Mouse (Mus musculus) cerebellum, postnatal 10 days (tissue): ENCODE measurements at regions not wholly inside any gene's neighbourhood (a gene's known extent, or its start where the extent isn't known, plus 50 kb on each side); places are given as distances from the start of the nearest gene placed in this dataset.
"Not testable (repeated sequence)": the region's sequence is repeated elsewhere in the genome, so short reads cannot be mapped to it uniquely, and the experiment has no call there.

Experiments
- DNase-seq, 2 experiments: peaks; one replicate each; pipeline ENCODE4 v3.0.0; 2021; ENCODE audit warnings: mixed read lengths in 2 of 2

DNA sequence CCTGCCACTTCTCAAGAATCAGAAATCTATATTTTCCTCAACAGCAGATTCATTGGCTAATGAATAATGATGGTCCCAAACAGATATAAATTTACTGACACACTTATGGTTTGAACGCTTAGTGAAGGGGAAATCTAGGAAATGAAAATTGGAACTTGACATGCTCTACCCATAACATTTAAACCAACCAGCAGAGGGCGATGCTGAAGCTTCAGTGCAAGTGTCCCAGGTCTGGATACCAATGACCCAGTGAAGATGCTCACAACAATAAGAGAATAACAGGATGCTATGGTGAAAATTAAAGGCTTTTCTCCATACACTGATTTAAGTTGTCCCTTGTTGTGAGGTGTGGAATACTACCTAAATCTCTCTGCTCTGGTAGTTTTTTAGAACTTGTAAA lies 236.0 kb upstream of the Rorb start:
- peak; percentile 48 to 65 for DNase-seq

DNA sequence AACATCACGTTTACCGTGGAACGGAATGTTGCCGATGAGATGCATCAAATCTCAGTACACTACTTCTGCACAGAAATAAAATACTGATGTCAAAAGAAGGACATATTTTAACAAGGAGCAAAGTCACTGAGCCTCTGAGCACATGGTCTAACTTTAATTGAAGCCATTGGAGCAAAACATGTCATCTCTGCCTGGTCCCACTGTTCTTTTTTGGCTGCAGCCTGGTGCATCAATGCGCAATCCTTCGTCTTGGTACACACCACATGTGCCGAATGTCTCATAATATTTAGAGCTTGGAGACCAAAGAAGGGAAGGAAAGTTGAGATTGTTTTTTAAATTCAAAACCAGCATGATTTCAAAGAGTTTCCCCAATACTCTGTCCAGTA lies 233.4 kb upstream of the Rorb start:
- no peak for DNase-seq

DNA sequence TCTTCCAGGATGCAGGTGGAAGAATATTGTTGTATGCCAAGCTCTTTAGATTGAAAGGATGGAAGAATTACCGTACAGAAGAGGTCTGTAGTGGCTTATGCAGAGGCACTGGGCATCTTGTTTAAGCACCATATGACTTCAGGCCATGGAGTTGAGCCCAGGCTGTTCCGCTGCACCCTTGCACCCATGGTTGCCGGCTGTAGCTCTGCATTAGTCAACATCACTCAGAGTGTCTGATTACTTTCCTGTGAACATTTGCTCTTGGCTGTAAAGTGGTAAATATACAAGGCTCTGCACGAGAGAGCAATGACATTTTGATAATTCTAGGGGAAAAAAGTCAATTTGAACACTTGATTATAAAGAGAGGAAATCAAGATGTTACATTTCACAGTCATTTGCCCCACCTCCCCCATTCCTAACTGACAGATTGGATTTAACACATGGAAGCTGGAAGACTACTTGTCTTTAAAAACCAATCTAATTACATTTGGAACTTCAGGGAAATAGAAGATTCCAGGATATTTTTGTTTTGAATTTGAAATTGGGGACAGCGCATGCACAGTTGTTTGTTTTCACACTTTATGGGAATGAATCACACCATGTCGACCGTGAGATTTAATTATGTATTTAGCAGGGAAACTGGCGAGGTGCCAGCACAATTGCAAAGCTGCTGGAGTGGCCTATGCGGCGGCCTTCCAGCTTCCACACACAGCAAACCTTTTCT lies 232.9 kb upstream of the Rorb start:
- peak; percentile 92 to 94 for DNase-seq

DNA sequence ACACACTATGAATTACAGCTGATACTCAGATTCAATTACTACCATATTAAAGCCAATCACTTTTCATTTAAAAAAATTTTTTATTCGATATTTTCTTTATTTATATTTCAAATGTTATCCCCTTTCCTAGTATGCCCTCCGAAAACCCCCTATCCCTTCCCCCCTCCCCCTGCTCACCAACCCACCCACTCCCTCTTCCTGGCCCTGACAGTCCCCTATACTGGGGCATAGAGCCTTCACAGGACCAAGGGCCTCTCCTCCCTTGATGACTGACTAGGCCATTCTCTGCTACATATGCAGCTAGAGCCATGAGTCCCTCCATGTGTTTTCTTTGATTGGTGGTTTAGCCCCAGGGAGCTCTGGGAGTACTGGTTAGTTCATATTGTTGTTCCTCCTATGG lies 196.1 kb upstream of the Rorb start:
- not testable (repeated sequence) for DNase-seq

DNA sequence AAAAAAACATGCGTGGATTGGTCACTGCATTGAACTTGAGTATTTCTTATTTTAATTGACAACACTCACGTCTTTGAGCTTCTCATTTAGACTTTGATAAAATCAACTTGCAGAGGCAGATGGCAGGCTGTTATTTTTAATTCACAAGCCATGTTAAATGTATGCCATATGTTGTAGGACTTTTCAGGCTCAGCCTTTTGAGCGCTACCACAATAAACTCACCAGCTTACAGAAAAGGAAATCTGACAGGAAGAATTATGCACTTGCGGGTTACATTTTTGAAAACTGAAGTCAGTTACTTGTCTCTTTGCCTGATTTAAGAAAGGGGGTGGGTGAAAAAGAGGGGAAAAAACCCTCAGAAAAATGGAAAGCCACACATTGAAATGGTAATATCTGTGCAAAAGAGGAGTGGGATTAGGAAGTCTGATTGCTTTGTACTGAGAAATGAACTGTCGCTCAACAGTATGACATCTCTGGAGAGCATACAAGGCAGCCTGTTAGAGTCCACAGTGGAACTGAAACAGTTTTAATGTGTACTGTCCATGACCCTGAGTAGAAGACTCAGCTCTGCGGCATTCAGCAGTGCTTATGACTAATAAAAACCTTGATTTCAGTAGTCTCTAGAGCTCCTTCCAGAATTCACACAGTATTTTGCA lies 195.6 kb upstream of the Rorb start:
- no peak for DNase-seq

DNA sequence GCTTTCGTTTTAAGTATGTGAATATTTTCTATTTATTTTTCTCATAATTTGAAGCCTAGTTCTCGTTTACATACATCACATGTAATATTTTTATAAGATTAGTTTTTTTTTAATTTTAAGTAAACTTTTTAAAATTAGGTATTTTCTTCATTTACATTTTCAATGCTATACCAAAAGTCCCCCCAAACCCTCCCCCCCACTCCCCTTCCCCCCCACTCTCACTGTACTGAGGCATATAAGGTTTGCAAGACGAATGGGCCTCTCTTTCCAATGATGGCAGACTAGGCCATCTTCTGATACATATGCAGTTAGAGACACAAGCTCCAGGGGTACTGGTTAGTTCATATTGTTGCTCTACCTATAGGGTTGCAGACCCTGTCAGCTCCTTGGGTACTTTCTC lies 174.9 kb upstream of the Rorb start:
- DNase-seq = not testable (repeated sequence)

DNA sequence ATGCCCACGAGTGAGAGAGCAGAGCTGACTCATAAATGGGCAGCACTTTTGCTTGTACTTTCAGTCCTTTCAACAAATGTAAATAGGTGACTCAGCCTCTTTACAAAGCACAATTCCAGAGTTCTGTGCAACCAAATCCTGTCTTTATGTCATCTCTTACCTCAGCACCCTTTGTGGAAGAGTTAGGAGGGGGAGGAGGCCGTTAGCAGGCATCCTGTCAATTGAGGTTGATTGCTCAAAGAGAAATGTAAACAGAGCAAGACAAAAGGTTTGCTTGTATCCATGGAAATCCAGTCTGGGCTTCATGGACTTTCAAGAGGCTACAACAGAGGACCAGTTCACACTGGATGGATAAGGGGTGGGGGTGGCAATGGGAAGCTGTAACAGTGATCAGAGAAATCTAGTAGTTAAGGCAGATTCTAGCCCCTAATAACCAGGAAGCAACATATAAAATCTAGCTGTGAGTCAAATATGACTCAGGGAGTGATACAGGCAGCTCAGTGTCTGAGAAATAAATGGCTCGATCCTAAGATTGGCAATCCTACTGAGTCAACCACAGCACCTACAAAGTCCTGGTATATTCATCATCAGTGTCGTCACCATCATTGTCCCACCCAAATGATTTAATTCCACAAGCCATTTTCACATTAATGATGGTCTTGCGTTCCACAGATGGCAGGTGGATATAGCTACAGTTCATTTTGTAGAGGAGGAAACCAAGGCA lies 136.0 kb upstream of the Rorb start:
- DNase-seq = no peak

DNA sequence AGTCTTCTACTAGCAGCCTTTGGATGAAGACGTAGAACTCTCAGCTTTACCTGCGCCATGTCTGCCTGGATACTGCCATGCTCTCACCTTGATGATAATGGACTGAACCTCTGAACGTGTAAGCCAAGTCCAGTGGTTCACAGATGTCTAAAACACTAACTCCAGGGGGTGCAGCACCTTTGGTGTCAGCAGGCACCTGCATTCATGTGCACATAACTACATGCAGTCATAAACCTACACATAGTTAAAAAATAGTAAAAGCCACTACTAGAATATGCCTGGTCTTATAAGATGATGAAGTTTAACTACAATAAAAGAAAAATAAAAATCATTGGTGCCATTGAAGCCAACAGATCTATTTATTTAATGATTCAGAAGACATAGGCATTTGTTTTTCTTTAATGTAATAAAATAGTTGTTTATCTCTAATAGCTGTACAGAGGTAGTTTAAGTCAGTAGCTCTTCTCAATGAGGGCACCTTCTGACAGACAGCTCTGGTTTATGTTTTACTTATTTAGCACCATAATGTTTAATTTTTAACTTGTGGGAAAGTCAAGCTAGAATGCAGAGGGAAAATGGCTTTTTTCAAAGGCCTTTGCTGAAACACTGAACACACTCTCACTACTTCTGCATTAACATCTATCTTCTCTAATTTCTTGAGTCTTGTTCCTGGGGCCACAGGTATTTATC lies 118.5 kb upstream of the Rorb start:
- no peak for DNase-seq

DNA sequence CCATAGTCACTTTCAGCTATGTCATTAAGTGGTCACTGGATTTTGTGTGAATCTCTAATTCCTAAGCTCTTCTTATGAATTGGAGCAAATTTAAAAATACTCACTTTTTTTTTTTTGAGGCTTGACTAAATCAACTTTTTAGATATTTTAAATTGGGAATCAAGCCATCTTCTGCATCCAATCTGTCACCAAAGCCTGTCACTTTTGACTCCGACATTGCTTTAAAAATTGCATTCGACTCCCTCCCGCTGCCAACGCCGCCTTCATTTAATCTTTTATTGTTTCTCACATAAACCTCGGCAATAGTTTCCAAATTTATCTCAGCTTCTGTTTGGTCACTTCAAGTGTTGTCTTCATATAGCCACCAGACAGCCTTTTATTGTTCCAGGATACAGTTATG lies 109.8 kb upstream of the Rorb start:
- DNase-seq = no peak

DNA sequence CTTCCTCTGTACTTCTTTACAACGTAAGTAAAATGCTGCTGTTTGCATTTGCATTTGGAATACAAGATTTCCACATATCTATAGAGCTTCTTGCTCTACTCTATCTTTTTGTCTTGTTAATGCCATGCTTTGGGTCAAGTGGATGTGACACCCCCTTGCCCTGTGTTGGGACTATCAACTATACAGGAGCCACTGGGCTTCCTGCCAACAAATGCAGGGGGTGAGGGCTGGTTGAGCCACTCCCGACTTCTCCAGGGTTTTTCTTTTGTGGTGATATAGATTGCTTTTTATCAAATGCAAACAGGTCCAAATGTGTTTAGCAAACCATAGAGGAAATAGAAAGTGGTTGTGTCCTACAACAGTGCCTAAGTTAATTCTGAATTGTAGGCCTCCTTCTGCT lies 108.4 kb upstream of the Rorb start:
- peak; percentile 4 to 10 for DNase-seq

DNA sequence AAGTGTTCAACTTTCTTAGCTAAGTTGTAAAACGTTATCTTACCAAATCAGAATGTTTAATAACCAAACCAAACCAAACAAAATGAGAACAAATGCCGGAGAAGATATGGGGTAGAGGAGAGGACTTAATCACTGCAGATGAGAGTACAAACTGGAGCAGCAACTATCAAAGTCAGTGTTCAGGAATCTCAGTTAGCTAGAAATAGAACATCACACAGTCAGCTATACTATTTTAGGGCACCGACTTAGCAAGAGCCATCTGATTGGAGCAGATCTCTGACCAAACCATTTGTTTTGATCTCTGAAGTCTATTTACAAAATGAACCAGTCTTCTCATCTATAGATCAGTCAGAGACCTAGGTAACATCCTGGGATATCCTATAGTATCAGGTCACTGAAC lies 107.7 kb upstream of the Rorb start:
- no peak for DNase-seq

DNA sequence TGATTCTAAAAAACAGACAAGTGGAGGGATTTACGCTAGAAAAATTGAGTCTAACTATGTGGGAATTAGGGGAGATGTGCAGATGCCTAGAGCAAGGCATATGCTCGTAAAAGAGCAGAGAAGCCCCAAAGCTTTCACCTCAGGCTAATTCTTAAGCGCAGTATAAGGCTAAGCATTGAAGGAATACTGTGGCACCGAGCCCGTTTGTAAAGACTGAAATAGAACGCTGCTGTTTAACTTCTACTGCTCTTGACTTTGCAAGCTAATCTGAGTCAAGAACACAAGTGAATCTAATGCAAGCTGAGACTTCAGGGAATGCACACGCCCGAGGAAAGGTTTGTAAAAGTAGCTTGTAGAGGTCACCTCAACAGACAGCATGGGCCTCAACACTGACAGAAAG lies 88.5 kb upstream of the Rorb start:
- no peak for DNase-seq

DNA sequence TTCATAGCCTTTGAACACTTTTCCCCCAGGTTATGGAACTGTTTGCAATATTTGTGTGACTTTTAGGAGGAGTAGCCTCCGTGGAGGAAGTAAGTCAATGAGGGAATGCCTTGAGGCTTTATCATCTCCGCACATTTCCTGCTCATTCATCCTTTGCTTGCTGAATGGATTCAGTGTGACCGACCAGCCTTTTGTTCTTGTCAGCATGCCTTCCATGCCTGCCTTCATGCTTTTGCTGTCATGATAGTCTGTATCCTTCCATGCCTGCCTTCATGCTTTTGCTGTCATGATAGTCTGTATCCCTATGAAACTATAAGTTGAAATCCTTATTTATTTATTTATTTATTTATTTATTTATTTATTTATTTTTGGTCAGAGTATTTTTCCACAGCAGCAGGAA lies 87.8 kb upstream of the Rorb start:
- peak in 1 of 2 experiments; percentile 2 for DNase-seq

DNA sequence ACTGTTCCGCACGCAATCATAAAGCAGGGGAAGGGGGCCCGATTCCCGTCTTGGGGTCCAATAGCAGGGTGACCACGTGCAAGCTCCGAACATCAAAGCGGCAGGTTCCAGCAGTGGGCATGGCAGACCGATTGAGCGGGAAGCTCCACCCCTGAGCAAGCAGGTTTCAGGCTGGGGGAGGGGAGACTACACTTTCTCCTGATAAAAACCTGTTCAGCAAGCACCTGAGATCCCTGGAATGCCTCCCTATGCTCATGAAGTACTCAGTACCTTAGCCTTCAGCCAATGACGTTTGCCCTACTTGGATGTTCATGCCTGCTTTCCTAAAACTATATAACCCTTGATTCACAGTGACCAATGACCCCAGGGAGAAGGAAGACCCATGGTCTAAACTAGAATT lies 83.7 kb upstream of the Rorb start:
- DNase-seq = no peak

DNA sequence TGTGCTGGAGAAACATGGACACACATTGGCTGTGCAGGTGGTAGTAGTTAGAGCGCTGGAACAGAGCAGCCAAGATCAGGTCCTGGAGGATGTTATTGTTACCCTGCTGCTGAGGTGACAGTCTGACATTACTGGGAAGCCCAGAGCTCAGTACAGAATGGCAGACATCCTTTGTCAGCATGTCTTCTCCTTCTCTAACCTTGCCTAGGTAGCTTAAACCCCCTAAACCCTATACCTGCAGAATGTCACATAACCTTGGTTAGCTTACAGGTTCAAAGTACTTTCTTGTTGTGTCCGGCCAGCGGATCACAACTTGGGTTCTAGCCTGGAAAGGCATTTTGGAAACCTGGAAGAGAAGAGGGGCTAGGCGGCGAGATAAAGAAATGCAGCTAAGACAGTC lies 83.3 kb upstream of the Rorb start:
- no peak for DNase-seq

DNA sequence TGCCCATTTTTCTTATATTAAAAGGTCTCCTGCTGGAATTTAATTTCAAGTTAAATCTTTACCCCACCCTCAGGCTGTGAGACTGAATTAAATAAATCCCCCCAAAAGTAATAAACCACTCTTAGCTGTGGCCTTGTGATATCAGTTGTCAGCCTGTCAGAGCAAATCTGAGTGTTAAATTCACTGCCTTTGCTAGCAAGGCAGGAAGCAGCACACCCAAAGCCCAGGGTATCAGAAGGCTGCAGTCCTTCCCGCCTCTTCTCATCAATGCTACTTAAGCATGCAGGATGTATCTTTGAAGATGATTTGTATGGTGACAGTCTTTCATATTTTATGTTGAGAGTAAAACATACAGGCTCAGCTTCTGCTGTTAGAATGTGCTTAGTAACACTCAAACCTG lies 61.8 kb upstream of the Rorb start:
- no peak for DNase-seq

DNA sequence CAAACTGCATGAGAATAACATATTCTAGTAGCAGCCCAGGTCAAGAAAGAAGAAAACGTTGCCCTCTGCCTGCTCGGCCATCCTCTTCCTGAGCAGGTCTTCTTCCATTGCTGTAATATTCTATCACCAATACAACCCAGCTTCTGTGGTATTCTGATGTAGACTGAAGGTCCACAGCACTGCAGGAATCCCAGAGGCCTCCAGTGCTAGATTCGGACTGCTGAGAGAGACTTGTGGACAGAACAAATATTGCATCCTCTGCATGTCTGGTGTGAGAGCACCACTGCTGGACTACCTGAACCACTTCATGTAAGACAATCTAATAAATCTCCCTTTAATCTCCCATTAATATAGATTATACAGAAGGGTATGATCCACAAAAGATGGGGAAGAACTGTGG lies 59.8 kb upstream of the Rorb start:
- DNase-seq = no peak
